Mouse (Mus musculus) embryonic fibroblast, embryonic 13.5 days (primary cell): ENCODE data around the gene Kat6b.

Experiments used
- CTCF ChIP-seq: IDR thresholded peaks from 2 replicates; pipeline ENCODE4 v1.5.1; 2011; ENCODE audit warnings: mild to moderate bottlenecking, control low read depth, low read length, moderate library complexity, borderline replicate concordance; ENCODE audit not compliant: insufficient read depth
- POLR2A ChIP-seq: IDR thresholded peaks from 2 replicates; pipeline ENCODE4 v1.6.1; 2011; ENCODE audit warnings: low read depth, mild to moderate bottlenecking, control low read depth, low read length, moderate library complexity

DNA sequence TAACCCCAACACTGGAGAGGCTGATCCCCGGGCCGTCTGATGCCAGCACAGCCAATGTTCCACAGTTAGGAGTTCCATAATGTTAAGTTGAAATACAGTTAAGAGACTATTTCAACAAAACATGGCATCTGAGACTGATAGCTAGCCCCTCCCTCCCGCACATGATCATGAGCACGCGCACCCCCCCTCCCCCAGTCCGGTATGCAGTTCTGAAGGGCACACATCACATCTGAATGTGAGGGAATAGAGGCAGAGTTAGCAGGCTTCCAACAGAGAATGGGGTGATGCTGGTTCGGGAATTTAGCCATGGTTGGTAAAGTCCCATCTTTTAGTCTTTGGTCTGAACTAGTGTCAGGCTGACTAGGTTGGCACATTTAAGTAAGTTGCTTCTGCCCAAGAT lies 70.4 kb downstream of the Kat6b start:
- TF ChIP-seq POLR2A (no peak), CTCF (no peak)
